Mouse (Mus musculus) midbrain, embryonic 14.5 days (tissue): ENCODE measurements around the gene AU018091. TPM values are rescaled to one million over a fixed set of nuclear protein-coding genes. Genes with fewer than 3 reads are reported as not detected.

Source experiments
- ATAC-seq: fragments of 200-750 bp; cut with Nextera tagmentation; 2 replicates; pipeline ENCODE4 v1.8.0; 2017; ENCODE audit warnings: moderate number of reproducible peaks, moderate library complexity; ENCODE audit not compliant: low FRiP score, low TSS enrichment
- DNase-seq: peaks from one replicate; pipeline ENCODE4 v3.0.0-alpha.2; 2015
- H3K27ac ChIP-seq: fragments of 300-500 bp; sonication (generic); replicated peaks from 2 replicates; pipeline ENCODE4 v1.5.1; 2014; ENCODE audit warnings: mild to moderate bottlenecking, low read depth, low read length, moderate library complexity
- H3K27me3 ChIP-seq: fragments of 300-500 bp; sonication (generic); 2 replicates; pipeline ENCODE4 v1.6.1; 2014; ENCODE audit warnings: low read length, control low read depth, mixed read lengths; ENCODE audit not compliant: control insufficient read depth, insufficient read depth
- H3K36me3 ChIP-seq: fragments of 300-500 bp; sonication (generic); 2 replicates; pipeline ENCODE4 v1.6.1; 2014; ENCODE audit warnings: low read length, control low read depth; ENCODE audit not compliant: control insufficient read depth, insufficient read depth
- H3K4me1 ChIP-seq: fragments of 300-500 bp; sonication (generic); 2 replicates; pipeline ENCODE4 v1.6.1; 2014; ENCODE audit warnings: mild to moderate bottlenecking, antibody characterized with exemption, low read length, control low read depth; ENCODE audit not compliant: control insufficient read depth, insufficient read depth
- H3K4me2 ChIP-seq: fragments of 300-500 bp; sonication (generic); 2 replicates; pipeline ENCODE4 v1.6.1; 2014; ENCODE audit warnings: mild to moderate bottlenecking, low read length, moderate library complexity
- H3K4me3 ChIP-seq: fragments of 300-500 bp; sonication (generic); replicated peaks from 2 replicates; pipeline ENCODE4 v1.5.1; 2014; ENCODE audit warnings: low read depth, low read length
- H3K9ac ChIP-seq: fragments of 300-500 bp; sonication (generic); replicated peaks from 2 replicates; pipeline ENCODE4 v1.6.1; 2014; ENCODE audit warnings: mild to moderate bottlenecking, low read length, moderate library complexity
- H3K9me3 ChIP-seq: fragments of 300-500 bp; sonication (generic); 2 replicates; pipeline ENCODE4 v1.6.1; 2016; ENCODE audit warnings: low read length, control low read depth, mixed read lengths; ENCODE audit not compliant: control insufficient read depth
- WGBS: fragments of 180-500 bp; shearing (Covaris S2); extraction: QIAGEN DNeasy Blood & Tissue Kit; methylation state at CpG from one replicate; pipeline ENCODE4 v1.1.7; 2014; 5-methylcytosine and 5-hydroxymethylcytosine counted together
- polyA plus RNA-seq: library from polyadenylated mRNA; unstranded; fragments of >200 nt; fragmentation: Nextera tagmentation; extraction: Ambion mirVana; gene quantifications from 2 replicates; pipeline ENCODE4 v1.2.1, GENCODE M21; 2014

Gene AU018091
- polyA plus RNA-seq, 1 experiment from 2014 or later, result not detected

DNA sequence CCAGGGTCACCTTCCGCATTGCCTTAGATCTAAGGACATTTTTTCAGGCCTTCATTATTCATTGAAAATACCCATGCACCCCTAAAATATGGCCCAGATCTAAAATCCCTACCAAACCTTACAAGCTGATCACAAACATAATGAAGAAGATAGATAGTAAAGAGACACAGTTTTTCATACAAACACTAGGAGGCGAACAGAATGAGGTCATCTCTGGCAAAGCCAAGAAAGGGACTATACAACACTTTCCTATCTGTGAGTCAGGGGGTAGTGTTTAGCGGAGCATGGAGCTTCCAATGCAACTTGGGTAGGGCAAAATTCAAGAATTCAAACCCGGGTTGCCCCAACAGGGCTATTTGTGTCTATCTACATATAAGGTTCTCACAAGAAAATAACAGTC is 35.6 kb upstream of the AU018091 start:
- 87% methylated on average over 4 of the region's 4 CpGs for WGBS
- H3K4me3 ChIP-seq, result no peak overlapping the region
- H3K27ac ChIP-seq, result no peak overlapping the region
- no peaks in the 10 kb centered on the region for H3K27me3 ChIP-seq
- no peak for DNase-seq
- no peak for ATAC-seq
- no peak overlapping the region for H3K9ac ChIP-seq
- no peak overlapping the region for H3K4me2 ChIP-seq
- H3K9me3 ChIP-seq, result no peaks in the 10 kb centered on the region
- no peaks in the 10 kb centered on the region for H3K4me1 ChIP-seq
- H3K36me3 ChIP-seq, result no peaks in the 10 kb centered on the region

DNA sequence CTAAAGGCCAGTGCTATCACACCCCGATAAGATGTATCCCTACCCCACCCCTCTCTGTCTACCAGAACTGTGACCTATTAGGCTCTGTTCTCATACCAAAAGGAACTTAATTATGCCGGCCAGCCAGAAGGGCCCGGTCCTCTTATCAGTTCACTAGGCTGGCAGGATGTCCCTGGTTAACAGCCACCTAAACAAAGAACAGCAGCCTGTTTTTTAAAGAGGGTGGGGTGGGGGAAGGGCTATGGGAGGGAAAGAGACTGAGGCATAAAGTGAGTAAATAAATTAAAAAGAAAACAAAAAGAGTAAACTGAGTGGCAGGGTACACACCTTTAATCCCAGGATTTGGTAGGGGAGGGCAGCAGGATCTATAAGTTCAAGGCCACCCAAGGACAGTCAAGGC is 34.9 kb upstream of the AU018091 start:
- H3K9me3 ChIP-seq, result no peaks in the 10 kb centered on the region
- H3K4me3 ChIP-seq, result no peak overlapping the region
- H3K9ac ChIP-seq, result no peak overlapping the region
- H3K4me1 ChIP-seq, result no peaks in the 10 kb centered on the region
- 29% methylated on average over 3 of the region's 3 CpGs for WGBS
- DNase-seq (no peak), ATAC-seq (no peak)
- H3K4me2 ChIP-seq, result no peak overlapping the region
- H3K27ac ChIP-seq, result no peak overlapping the region
- H3K36me3 ChIP-seq, result no peaks in the 10 kb centered on the region
- no peaks in the 10 kb centered on the region for H3K27me3 ChIP-seq

DNA sequence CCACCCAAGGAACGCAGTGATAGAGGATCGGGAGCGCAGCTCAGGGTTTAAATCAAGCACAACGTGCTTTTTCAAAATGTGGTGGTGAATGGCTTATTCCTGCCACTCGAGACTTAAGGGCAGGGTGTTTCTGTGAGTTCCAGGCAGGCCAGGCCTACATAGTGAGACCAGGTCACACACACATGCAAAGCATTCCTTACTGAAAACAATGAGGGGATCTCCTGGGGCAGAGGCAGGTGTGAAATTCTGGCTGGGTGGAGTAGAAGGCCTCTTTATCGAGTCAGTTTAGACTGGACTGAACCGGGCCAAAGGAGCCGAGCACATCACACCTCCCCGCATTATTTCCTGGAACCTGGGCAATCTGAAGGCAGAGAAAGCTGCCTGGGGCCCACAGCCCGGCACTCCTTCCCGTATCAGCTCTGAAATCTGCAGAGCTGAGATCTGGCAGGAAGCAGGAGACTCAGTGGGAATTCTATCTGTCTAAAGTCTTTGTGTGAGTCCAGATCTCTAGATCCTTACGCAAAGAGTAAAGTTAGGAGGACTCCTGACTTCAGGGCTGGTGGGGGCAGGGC is 32.2 kb upstream of the AU018091 start:
- ATAC-seq, result no peak
- no peaks in the 10 kb centered on the region for H3K4me1 ChIP-seq

DNA sequence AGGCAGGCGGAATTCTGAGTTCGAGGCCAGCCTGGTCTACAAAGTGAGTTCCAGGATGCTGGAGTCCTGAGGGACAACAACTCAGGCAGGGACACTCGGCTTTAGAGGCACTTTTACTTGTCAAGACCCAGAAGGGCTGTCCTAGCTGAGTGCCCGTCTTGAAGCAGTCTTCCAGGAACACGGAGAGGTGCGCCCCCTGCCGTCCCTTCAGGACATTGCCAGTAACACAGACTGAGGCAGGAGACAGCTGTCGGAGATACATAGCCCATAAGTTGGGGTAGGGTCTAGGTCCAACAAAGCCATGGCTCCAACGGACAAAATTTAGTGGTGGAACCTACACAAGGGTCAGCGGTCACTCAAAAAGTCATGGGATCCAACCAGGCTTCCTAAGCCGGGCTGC is 29.9 kb upstream of the AU018091 start:
- H3K27ac ChIP-seq, result no peak overlapping the region
- H3K9ac ChIP-seq, result no peak overlapping the region
- H3K36me3 ChIP-seq, result no peaks in the 10 kb centered on the region
- H3K4me2 ChIP-seq, result no peak overlapping the region
- WGBS, result 49% methylated on average over 11 of the region's 11 CpGs
- H3K27me3 ChIP-seq, result no peaks in the 10 kb centered on the region
- no peaks in the 10 kb centered on the region for H3K4me1 ChIP-seq
- H3K9me3 ChIP-seq, result no peaks in the 10 kb centered on the region
- no peak overlapping the region for H3K4me3 ChIP-seq
- no peak for DNase-seq
- no peak for ATAC-seq

More for the DNA sequence above, 32.2 kb upstream of the AU018091 start:
- no peaks in the 10 kb centered on the region for H3K36me3 ChIP-seq
- DNase-seq, result no peak
- WGBS, result 41% methylated on average over 12 of the region's 12 CpGs
- no peaks in the 10 kb centered on the region for H3K27me3 ChIP-seq
- H3K4me2 ChIP-seq, result no peak overlapping the region
- H3K9ac ChIP-seq, result no peak overlapping the region
- no peak overlapping the region for H3K4me3 ChIP-seq
- H3K27ac ChIP-seq, result no peak overlapping the region
- no peaks in the 10 kb centered on the region for H3K9me3 ChIP-seq

DNA sequence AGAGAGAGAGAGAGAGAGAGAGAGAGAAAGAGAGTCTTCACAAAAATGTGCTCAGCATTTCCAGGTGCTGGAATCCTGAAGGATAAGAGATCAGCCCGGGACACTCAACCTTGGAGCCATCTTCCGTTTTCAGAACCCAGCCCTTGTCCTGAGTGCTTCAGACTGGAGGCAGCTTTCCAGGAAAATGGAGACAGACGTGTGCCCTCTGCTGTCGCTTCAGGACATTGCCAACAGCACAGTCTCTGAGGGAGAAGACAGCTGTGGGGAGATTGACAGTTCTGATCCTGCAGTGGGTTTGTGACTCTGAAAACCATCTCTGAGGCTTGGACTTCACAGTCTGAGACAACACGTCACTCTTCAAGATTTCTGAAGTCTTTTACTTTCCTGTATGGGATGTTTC is 26.8 kb upstream of the AU018091 start:
- H3K36me3 ChIP-seq, result no peaks in the 10 kb centered on the region
- WGBS, result 73% methylated on average over 5 of the region's 5 CpGs
- H3K27ac ChIP-seq, result no peak overlapping the region
- H3K27me3 ChIP-seq, result no peaks in the 10 kb centered on the region
- H3K4me3 ChIP-seq, result no peak overlapping the region
- no peak overlapping the region for H3K9ac ChIP-seq
- no peak overlapping the region for H3K4me2 ChIP-seq
- DNase-seq, result no peak
- ATAC-seq, result no peak
- no peaks in the 10 kb centered on the region for H3K9me3 ChIP-seq
- no peaks in the 10 kb centered on the region for H3K4me1 ChIP-seq

DNA sequence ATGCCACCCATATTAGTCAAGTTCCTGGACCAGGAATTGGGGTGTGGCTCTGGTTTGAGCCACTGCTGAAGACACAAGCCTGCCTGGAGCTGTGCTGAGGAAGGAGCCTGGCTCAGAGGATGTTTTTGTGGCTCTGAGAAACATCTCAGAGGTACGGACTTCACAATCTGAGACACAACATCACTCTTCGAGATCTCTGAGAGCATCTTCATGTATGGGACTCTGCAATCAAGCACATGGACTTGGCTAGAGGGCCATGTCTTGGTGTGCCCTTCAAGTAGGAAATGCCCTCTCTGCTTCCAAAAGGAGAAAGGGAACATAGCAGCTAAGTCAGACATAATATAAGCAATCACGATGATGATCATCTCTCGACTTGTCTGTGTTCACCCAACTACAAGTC is 25.5 kb upstream of the AU018091 start:
- ATAC-seq, result no peak
- Histone ChIP-seq H3K9ac (no peak overlapping the region), H3K27ac (no peak overlapping the region), H3K4me2 (no peak overlapping the region), H3K9me3 (no peaks in the 10 kb centered on the region), H3K4me1 (no peaks in the 10 kb centered on the region), H3K36me3 (no peaks in the 10 kb centered on the region), H3K4me3 (no peak overlapping the region), H3K27me3 (no peaks in the 10 kb centered on the region)
- DNase-seq, result no peak
- WGBS, result 93% methylated on average over 4 of the region's 4 CpGs

DNA sequence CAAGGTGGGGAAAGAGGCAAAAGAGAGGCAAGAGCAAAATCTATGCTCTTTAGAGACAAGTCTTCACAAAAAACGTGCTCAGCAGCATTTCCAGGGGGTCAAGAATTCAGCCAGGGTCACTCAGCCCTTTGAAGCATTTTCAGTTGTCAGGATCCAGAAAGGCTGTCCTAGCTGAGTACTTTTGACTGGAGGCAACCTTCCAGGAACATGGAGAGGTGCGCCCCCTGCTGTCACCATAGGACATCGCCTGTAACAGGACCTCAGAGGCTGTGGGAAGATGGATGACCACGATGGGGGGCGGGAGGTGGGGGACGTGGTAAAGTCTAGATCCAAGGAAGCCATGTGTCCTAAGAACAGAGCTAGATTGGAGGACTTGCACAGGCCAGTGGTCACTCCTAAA is 24.9 kb upstream of the AU018091 start:
- no peaks in the 10 kb centered on the region for H3K9me3 ChIP-seq
- H3K4me1 ChIP-seq, result no peaks in the 10 kb centered on the region
- H3K36me3 ChIP-seq, result no peaks in the 10 kb centered on the region
- no peaks in the 10 kb centered on the region for H3K27me3 ChIP-seq
- no peak overlapping the region for H3K4me3 ChIP-seq
- no peak overlapping the region for H3K27ac ChIP-seq
- WGBS, result 20% methylated on average over 6 of the region's 6 CpGs
- ATAC-seq (no peak), DNase-seq (no peak)
- no peak overlapping the region for H3K9ac ChIP-seq
- no peak overlapping the region for H3K4me2 ChIP-seq

DNA sequence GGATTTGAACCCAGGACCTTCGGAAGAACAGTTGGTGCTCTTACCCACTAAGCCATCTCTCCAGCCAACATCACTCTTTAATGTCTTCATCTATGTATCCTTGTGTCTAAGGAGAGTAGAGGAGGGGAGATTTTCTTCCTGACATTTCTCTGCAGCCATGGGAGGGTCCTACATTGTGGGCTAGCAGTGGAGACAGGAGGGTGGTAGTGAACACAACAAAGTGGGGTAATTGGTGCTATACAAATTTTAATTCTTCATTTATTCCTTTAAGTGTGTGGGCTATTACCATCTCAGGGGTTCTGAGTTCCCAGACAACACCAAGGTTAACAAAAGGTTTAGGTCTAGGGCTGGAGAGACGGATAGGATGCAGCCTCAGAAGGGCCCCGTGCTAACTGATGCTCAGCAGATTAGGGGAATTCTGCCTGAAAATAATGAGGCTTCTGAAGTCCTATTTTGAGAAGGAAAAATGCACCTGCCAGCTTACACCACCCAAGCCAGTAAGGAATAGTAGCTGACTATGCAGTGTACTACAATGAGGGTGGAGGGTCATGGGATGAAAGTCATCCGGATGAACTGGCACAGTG is 24.1 kb upstream of the AU018091 start:
- Histone ChIP-seq H3K4me3 (no peak overlapping the region), H3K4me1 (no peaks in the 10 kb centered on the region), H3K27ac (no peak overlapping the region), H3K36me3 (no peaks in the 10 kb centered on the region), H3K9ac (no peak overlapping the region), H3K27me3 (no peaks in the 10 kb centered on the region), H3K9me3 (no peaks in the 10 kb centered on the region), H3K4me2 (no peak overlapping the region)
- DNase-seq, result no peak
- ATAC-seq, result no peak
- WGBS, result 77% methylated on average over 4 of the region's 4 CpGs

DNA sequence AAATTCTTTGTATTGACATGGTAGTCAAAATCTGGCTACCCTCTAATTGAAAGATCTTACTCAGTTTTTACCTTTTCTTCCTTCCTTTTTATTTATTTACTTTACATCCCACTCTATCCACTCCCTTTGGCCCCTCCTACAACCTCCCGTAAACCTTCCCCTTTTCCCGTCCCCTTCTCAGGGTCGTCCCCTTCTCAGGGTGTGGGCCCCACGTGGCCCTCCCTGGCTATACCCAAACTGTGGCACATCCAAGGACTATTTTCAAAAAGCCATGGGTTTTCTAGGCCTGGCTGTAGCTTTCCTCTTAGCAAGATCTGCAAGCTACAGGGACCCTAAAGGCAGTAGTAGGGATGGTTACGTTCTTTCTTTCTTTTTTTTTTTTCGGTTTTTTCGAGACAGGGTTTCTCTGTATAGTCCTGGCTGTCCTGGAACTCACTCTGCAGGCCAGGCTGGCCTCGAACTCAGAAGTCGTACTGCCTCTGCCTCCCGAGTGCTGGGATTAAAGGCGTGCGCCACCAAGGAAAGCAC is 23.0 kb upstream of the AU018091 start:
- no peak overlapping the region for H3K9ac ChIP-seq
- ATAC-seq (no peak), DNase-seq (no peak)
- no peaks in the 10 kb centered on the region for H3K36me3 ChIP-seq
- 90% methylated on average over 12 of the region's 12 CpGs for WGBS
- no peaks in the 10 kb centered on the region for H3K27me3 ChIP-seq
- H3K27ac ChIP-seq, result no peak overlapping the region
- no peak overlapping the region for H3K4me2 ChIP-seq
- H3K9me3 ChIP-seq, result no peaks in the 10 kb centered on the region
- no peak overlapping the region for H3K4me3 ChIP-seq
- no peaks in the 10 kb centered on the region for H3K4me1 ChIP-seq
